ENCODE assay signal across 10 mouse cellular contexts in the genomic region with DNA sequence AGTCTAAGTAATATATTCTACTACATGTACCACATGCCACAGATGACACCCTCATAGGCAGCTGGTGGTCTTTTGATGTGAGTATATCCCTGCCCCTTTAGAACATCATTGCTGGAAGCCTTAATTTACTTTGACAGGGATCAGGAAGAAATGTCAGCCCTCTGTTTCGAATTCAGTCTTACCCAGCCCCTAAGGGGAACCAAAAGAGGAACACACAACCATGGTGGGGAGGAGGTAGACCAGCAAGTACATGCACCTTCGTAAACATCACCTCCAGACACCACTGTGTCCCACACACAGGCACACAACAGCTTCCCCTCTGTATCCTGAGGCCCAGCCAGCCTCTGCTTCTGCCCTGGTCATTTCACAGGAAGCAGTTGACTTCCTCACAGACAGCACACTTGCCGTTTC. TPM values are rescaled to one million over a fixed set of nuclear protein-coding genes. Genes with fewer than 3 reads are reported as not detected.
DNase-seq lines count a peak whose midpoint lies in the region; ATAC-seq and TF ChIP-seq lines count a peak whose summit lies in the region.
"Had no signal": no experiment of that assay in that cellular context is flagged by ENCODE, and none has a peak within 500 bp of the region (broad histone marks: within the 10 kb centered on the region; RNA-seq: fewer than 3 reads in every experiment).

No protein-coding gene starts in this region.

- H3K27me3 ChIP-seq in intestine, embryonic 16.5 days (replicated peaks; ENCODE audit: control insufficient read depth, insufficient read depth, low read length) = no peaks in the 10 kb centered on the region
- H3K27me3 ChIP-seq in intestine, postnatal 0 days (replicated peaks; ENCODE audit: control insufficient read depth, insufficient read depth, low read length) = no peaks in the 10 kb centered on the region
- no peaks in the 10 kb centered on the region for H3K27me3 ChIP-seq in liver, embryonic 15.5 days
- H3K27me3 ChIP-seq: hindbrain, embryonic 15.5 days had no signal

- no peak for DNase-seq in layer of hippocampus, postnatal 10 days (ENCODE audit: low spot score in 2 of 2)

- H3K4me3 ChIP-seq in intestine, embryonic 16.5 days (ENCODE audit: low read length) = no peak overlapping the region
- H3K4me3 ChIP-seq in intestine, postnatal 0 days (ENCODE audit: low read depth, low read length) = no peak overlapping the region
- no peak overlapping the region for H3K4me3 ChIP-seq in bone marrow, adult 2 months (replicated peaks; ENCODE audit: control insufficient read depth, low read depth, low read length)
- H3K4me3 ChIP-seq in liver, embryonic 15.5 days (replicated peaks) = no peak overlapping the region
- H3K4me3 ChIP-seq: hindbrain, embryonic 15.5 days had no signal

- H3K9ac ChIP-seq in intestine, embryonic 16.5 days (ENCODE audit: low read depth, low read length) = no peak overlapping the region
- no peak overlapping the region for H3K9ac ChIP-seq in intestine, postnatal 0 days (ENCODE audit: low read depth, low read length)
- no peak overlapping the region for H3K9ac ChIP-seq in liver, embryonic 15.5 days
- H3K9ac ChIP-seq: hindbrain, embryonic 15.5 days had no signal

- ATAC-seq in intestine, embryonic 16.5 days = peak; percentile 44; the same call in 1 of the 2 replicates
- ATAC-seq in intestine, postnatal 0 days = no peak
- no peak for ATAC-seq in liver, embryonic 15.5 days (ENCODE audit: insufficient read depth)
- peak; percentile 83 for ATAC-seq in monocyte, adult 5-6 weeks (replicated peaks; ENCODE audit: insufficient number of reproducible peaks, low FRiP score, low TSS enrichment, poor library complexity, severe bottlenecking)
- ATAC-seq in activated CD4-positive, CD25-positive, alpha-beta regulatory T cell, adult 4 months = no peak
- no peak for ATAC-seq in inflammation-experienced regulatory T-cells, adult 6 months

- no peak overlapping the region for H3K4me2 ChIP-seq in intestine, embryonic 16.5 days (ENCODE audit: low read depth, low read length)
- no peak overlapping the region for H3K4me2 ChIP-seq in intestine, postnatal 0 days (replicated peaks; ENCODE audit: low read depth)
- peak overlapping the region; percentile 13; the same call in 1 of the 2 replicates for H3K4me2 ChIP-seq in liver, embryonic 15.5 days
- H3K4me2 ChIP-seq: hindbrain, embryonic 15.5 days had no signal

- H3K36me3 ChIP-seq in intestine, embryonic 16.5 days (ENCODE audit: control insufficient read depth, insufficient read depth, low read length) = no peaks in the 10 kb centered on the region
- no peaks in the 10 kb centered on the region for H3K36me3 ChIP-seq in intestine, postnatal 0 days (ENCODE audit: control insufficient read depth, insufficient read depth)
- no peaks in the 10 kb centered on the region for H3K36me3 ChIP-seq in liver, embryonic 15.5 days (replicated peaks)
- H3K36me3 ChIP-seq: hindbrain, embryonic 15.5 days had no signal

- TF ChIP-seq CTCF in intestine, postnatal 0 days (IDR thresholded peaks at IDR 0.05; ENCODE audit: low read depth) = no peak
- no peak for TF ChIP-seq CTCF in bone marrow, adult 2 months (IDR thresholded peaks at IDR 0.05; ENCODE audit: control insufficient read depth, insufficient read depth, low read length)

- no peak for TF ChIP-seq POLR2A in bone marrow, adult 2 months (IDR thresholded peaks at IDR 0.05; ENCODE audit: borderline replicate concordance, control insufficient read depth, low read depth, low read length)

- peak overlapping the region; percentile 41; the same call in 1 of the 2 replicates for H3K27ac ChIP-seq in intestine, embryonic 16.5 days (ENCODE audit: low read length)
- no peak overlapping the region for H3K27ac ChIP-seq in intestine, postnatal 0 days (ENCODE audit: low read depth, low read length)
- H3K27ac ChIP-seq in bone marrow, adult 2 months (ENCODE audit: control insufficient read depth, insufficient read depth, low read depth, low read length, poor library complexity) = peak overlapping the region; percentile 74
- 0 out of 2 replicates have a peak overlapping the region, but pooled peaks have one; percentile 14 for H3K27ac ChIP-seq in liver, embryonic 15.5 days (replicated peaks)
- H3K27ac ChIP-seq: hindbrain, embryonic 15.5 days had no signal

- WGBS in intestine, embryonic 16.5 days = 69% methylated on average over 3 of the region's 3 CpGs
- WGBS in intestine, postnatal 0 days = 64% methylated on average over 3 of the region's 3 CpGs
- WGBS in bone marrow, adult 2 months = 2% methylated on average over 3 of the region's 3 CpGs
- 7% methylated on average over 3 of the region's 3 CpGs for WGBS in liver, embryonic 15.5 days (ENCODE audit: insufficient replicate concordance)

- H3K9me3 ChIP-seq in intestine, embryonic 16.5 days (ENCODE audit: control insufficient read depth, low read length) = no peaks in the 10 kb centered on the region
- H3K9me3 ChIP-seq in intestine, postnatal 0 days (ENCODE audit: control insufficient read depth) = no peaks in the 10 kb centered on the region
- H3K9me3 ChIP-seq in liver, embryonic 15.5 days (replicated peaks) = no peaks in the 10 kb centered on the region
- H3K9me3 ChIP-seq: hindbrain, embryonic 15.5 days had no signal

- H3K4me1 ChIP-seq in intestine, embryonic 16.5 days (ENCODE audit: control insufficient read depth, insufficient read depth, low read length) = peaks cover 6% of the 10 kb centered on the region
- H3K4me1 ChIP-seq in intestine, postnatal 0 days (replicated peaks; ENCODE audit: control insufficient read depth, insufficient read depth, low read length) = no peaks in the 10 kb centered on the region
- peaks cover 7% of the 10 kb centered on the region for H3K4me1 ChIP-seq in bone marrow, adult 2 months (ENCODE audit: control insufficient read depth, insufficient read depth, low read length)
- no peaks in the 10 kb centered on the region for H3K4me1 ChIP-seq in liver, embryonic 15.5 days (replicated peaks)
- H3K4me1 ChIP-seq: hindbrain, embryonic 15.5 days had no signal

RNA-seq across cellular contexts. Expression of a gene that starts 24.4 kb away (rescaled TPM):
- 1.3 and 1.6 TPM in 2 replicates for polyA plus RNA-seq in intestine, embryonic 16.5 days (2015; fragmentation: Nextera tagmentation; extraction: Ambion mirVana)
- polyA plus RNA-seq in intestine, postnatal 0 days (2015; fragmentation: Nextera tagmentation; extraction: Ambion mirVana) = 1.7 TPM in 2 replicates
- polyA plus RNA-seq in bone marrow, adult 2 months (2011; ENCODE audit: insufficient read depth, insufficient read length, low replicate concordance, missing spikeins) = 2.2 and 3.6 TPM in 2 replicates
- 0.40 and 0.53 TPM in 2 replicates for polyA plus RNA-seq in liver, embryonic 15.5 days (2015; fragmentation: Nextera tagmentation; extraction: Ambion mirVana)
- 13.9 to 21.4 TPM (median 17.8 TPM) in 3 replicates for total RNA-seq in monocyte, adult 5-6 weeks (2017)
- polyA plus RNA-seq in activated CD4-positive, CD25-positive, alpha-beta regulatory T cell, adult 4 months (2017; shearing (Covaris generic)) = under 1 TPM in 1 of 2 experiments, not detected in 1; 0.23 TPM
- under 1 TPM in 2 of 3 experiments, not detected in 1; 0.18 to 0.20 TPM for polyA plus RNA-seq in inflammation-experienced regulatory T-cells, adult 6 months (2017; shearing (Covaris generic))
- 100 to 1,000 TPM in 1 of 2 experiments, 10 to 100 TPM in 1; 95.9 to 103 TPM for total RNA-seq in layer of hippocampus, postnatal 10 days (2021)

RNA-seq across cellular contexts. Expression of a gene that starts 25.3 kb away (rescaled TPM):
- 0.43 and 1.0 TPM in 2 replicates for polyA plus RNA-seq in intestine, embryonic 16.5 days (2015; fragmentation: Nextera tagmentation; extraction: Ambion mirVana)
- polyA plus RNA-seq in intestine, postnatal 0 days (2015; fragmentation: Nextera tagmentation; extraction: Ambion mirVana) = 0.77 and 1.5 TPM in 2 replicates
- polyA plus RNA-seq in bone marrow, adult 2 months (2011; ENCODE audit: insufficient read depth, insufficient read length, low replicate concordance, missing spikeins) = not detected in 2 replicates
- polyA plus RNA-seq in liver, embryonic 15.5 days (2015; fragmentation: Nextera tagmentation; extraction: Ambion mirVana) = 0.15 and 0.29 TPM in 2 replicates
- 0.87 to 2.1 TPM (median 2.0 TPM) in 3 replicates for total RNA-seq in monocyte, adult 5-6 weeks (2017)
- polyA plus RNA-seq in activated CD4-positive, CD25-positive, alpha-beta regulatory T cell, adult 4 months (2017; shearing (Covaris generic)) = not detected
- polyA plus RNA-seq in inflammation-experienced regulatory T-cells, adult 6 months (2017; shearing (Covaris generic)) = not detected
- 1 to 10 TPM; 1.4 to 1.7 TPM for total RNA-seq in layer of hippocampus, postnatal 10 days (2021)
- total RNA-seq: gastrocnemius, postnatal 4 days had no signal

Comparison
In these comparisons a context has a peak if more than half of its experiments do, and no peak if none do; other contexts are left out.
1. ATAC-seq: peak in intestine, embryonic 16.5 days (single experiment) and monocyte, adult 5-6 weeks (single experiment); none in intestine, postnatal 0 days (single experiment), liver, embryonic 15.5 days (single experiment), activated CD4-positive, CD25-positive, alpha-beta regulatory T cell, adult 4 months (single experiment) and inflammation-experienced regulatory T-cells, adult 6 months (single experiment).